Mouse (Mus musculus) right cerebral cortex, postnatal 25 days (tissue): ENCODE results near the gene Slamf7.
A peak's percentile ranks its signal among the peaks of the same experiment; 100 is the strongest.
"Not testable (repeated sequence)": the region's sequence is repeated elsewhere in the genome, so short reads cannot be mapped to it uniquely, and the experiment has no call there.

Experiments
- DNase-seq: peaks from one replicate; pipeline ENCODE4 v3.0.0; 2022

Slamf7 gene

GRCm38 (mm10) chr1:171652734-171653133 is at the start of gene Slamf7:
Gene Slamf7 (minus strand): TSS chr1:171653035.
- no peak for DNase-seq

- no peak for DNase-seq
Measured at GRCm38 (mm10) chr1:171698983-171699382, 46.1 kb upstream of the Slamf7 start.

GRCm38 (mm10) chr1:171693918-171694317 is 41.1 kb upstream of the Slamf7 start:
- no peak for DNase-seq

GRCm38 (mm10) chr1:171687320-171687719 is 34.5 kb upstream of the Slamf7 start:
- DNase-seq = no peak

- no peak for DNase-seq
Measured at GRCm38 (mm10) chr1:171684923-171685322, 32.1 kb upstream of the Slamf7 start.

GRCm38 (mm10) chr1:171681531-171682299 is 28.9 kb upstream of the Slamf7 start, which contains the start of gene Cd48:
Gene Cd48 (plus strand): TSS chr1:171682009.
- no peak for DNase-seq

GRCm38 (mm10) chr1:171681009-171681408 is 28.2 kb upstream of the Slamf7 start:
- DNase-seq = no peak

GRCm38 (mm10) chr1:171677721-171678120 is 24.9 kb upstream of the Slamf7 start:
- no peak for DNase-seq

GRCm38 (mm10) chr1:171674467-171674866 is 21.6 kb upstream of the Slamf7 start:
- no peak for DNase-seq

GRCm38 (mm10) chr1:171672854-171673475 is 20.1 kb upstream of the Slamf7 start:
- DNase-seq = peak; percentile 34

- DNase-seq = not testable (repeated sequence)
Measured at GRCm38 (mm10) chr1:171672451-171672850, 19.6 kb upstream of the Slamf7 start.

GRCm38 (mm10) chr1:171667160-171667559 is 14.3 kb upstream of the Slamf7 start:
- no peak for DNase-seq

- DNase-seq = peak; percentile 18
Measured at GRCm38 (mm10) chr1:171666350-171666749, 13.5 kb upstream of the Slamf7 start.

- DNase-seq = no peak
Measured at GRCm38 (mm10) chr1:171663757-171664156, 10.9 kb upstream of the Slamf7 start.

- DNase-seq = no peak
Measured at GRCm38 (mm10) chr1:171661482-171661881, 8.6 kb upstream of the Slamf7 start.

GRCm38 (mm10) chr1:171660423-171660822 is 7.6 kb upstream of the Slamf7 start:
- no peak for DNase-seq

GRCm38 (mm10) chr1:171658561-171658991 is 5.7 kb upstream of the Slamf7 start:
- DNase-seq = peak; percentile 29

GRCm38 (mm10) chr1:171648840-171649239 is 4.0 kb downstream of the Slamf7 start:
- DNase-seq = no peak

- no peak for DNase-seq
Measured at GRCm38 (mm10) chr1:171647716-171648115, 5.1 kb downstream of the Slamf7 start.

GRCm38 (mm10) chr1:171646429-171646940 is 6.3 kb downstream of the Slamf7 start:
- DNase-seq = no peak

GRCm38 (mm10) chr1:171643612-171644011 is 9.2 kb downstream of the Slamf7 start:
- no peak for DNase-seq

GRCm38 (mm10) chr1:171640796-171641195 is 12.0 kb downstream of the Slamf7 start:
- no peak for DNase-seq

GRCm38 (mm10) chr1:171638686-171639085 is 14.1 kb downstream of the Slamf7 start:
- DNase-seq = no peak

GRCm38 (mm10) chr1:171637101-171637500 is 15.7 kb downstream of the Slamf7 start:
- no peak for DNase-seq
